Mouse (Mus musculus) forebrain, embryonic 14.5 days (tissue): ENCODE results near the gene Fgfrl1. TPM values are rescaled to one million over a fixed set of nuclear protein-coding genes. Genes with fewer than 3 reads are reported as not detected.

Source experiments
- ATAC-seq: fragments of 200-750 bp; cut with Nextera tagmentation; 2 replicates; pipeline ENCODE4 v1.8.0; 2017; ENCODE audit warnings: mild to moderate bottlenecking, moderate library complexity
- DNase-seq: peaks from one replicate; pipeline ENCODE4 v3.0.0-alpha.2; 2015; ENCODE audit warnings: low spot score
- H3K27ac ChIP-seq: fragments of 300-500 bp; sonication (generic); 2 replicates; pipeline ENCODE4 v1.5.1; 2014; ENCODE audit warnings: low read depth, mild to moderate bottlenecking, control low read depth, low read length, moderate library complexity
- H3K27me3 ChIP-seq: fragments of 300-500 bp; sonication (generic); replicated peaks from 2 replicates; pipeline ENCODE4 v1.6.1; 2014; ENCODE audit warnings: low read length, control low read depth, mixed read lengths; ENCODE audit not compliant: control insufficient read depth, insufficient read depth
- H3K36me3 ChIP-seq: fragments of 300-500 bp; sonication (generic); 2 replicates; pipeline ENCODE4 v1.6.1; 2014; ENCODE audit warnings: low read length, control low read depth; ENCODE audit not compliant: control insufficient read depth, insufficient read depth
- H3K4me1 ChIP-seq: fragments of 300-500 bp; sonication (generic); 2 replicates; pipeline ENCODE4 v1.6.1; 2014; ENCODE audit warnings: antibody characterized with exemption, low read length, control low read depth; ENCODE audit not compliant: control insufficient read depth, insufficient read depth
- H3K4me2 ChIP-seq: fragments of 300-500 bp; sonication (generic); 2 replicates; pipeline ENCODE4 v1.6.1; 2014; ENCODE audit warnings: mild to moderate bottlenecking, control low read depth, low read length
- H3K4me3 ChIP-seq: fragments of 300-500 bp; sonication (generic); 2 replicates; pipeline ENCODE4 v1.5.1; 2014; ENCODE audit warnings: low read depth, low read length, control low read depth
- H3K9ac ChIP-seq: fragments of 300-500 bp; sonication (generic); 2 replicates; pipeline ENCODE4 v1.6.1; 2014; ENCODE audit warnings: mild to moderate bottlenecking, low read length, control low read depth, moderate library complexity
- H3K9me3 ChIP-seq: fragments of 300-500 bp; sonication (generic); replicated peaks from 2 replicates; pipeline ENCODE4 v1.6.1; 2016; ENCODE audit warnings: low read length, control low read depth, mixed read lengths; ENCODE audit not compliant: control insufficient read depth
- WGBS: fragments of 180-500 bp; shearing (Covaris S2); extraction: QIAGEN DNeasy Blood & Tissue Kit; methylation state at CpG from one replicate; pipeline ENCODE4 v1.1.7; 2014; 5-methylcytosine and 5-hydroxymethylcytosine counted together
- polyA plus RNA-seq: library from polyadenylated mRNA; unstranded; fragments of >200 nt; fragmentation: Nextera tagmentation; extraction: Ambion mirVana; gene quantifications from 2 replicates; pipeline ENCODE4 v1.2.1, GENCODE M21; 2014

The Fgfrl1 gene
- polyA plus RNA-seq, 1 experiment from 2014 or later, result 4.3 TPM

DNA sequence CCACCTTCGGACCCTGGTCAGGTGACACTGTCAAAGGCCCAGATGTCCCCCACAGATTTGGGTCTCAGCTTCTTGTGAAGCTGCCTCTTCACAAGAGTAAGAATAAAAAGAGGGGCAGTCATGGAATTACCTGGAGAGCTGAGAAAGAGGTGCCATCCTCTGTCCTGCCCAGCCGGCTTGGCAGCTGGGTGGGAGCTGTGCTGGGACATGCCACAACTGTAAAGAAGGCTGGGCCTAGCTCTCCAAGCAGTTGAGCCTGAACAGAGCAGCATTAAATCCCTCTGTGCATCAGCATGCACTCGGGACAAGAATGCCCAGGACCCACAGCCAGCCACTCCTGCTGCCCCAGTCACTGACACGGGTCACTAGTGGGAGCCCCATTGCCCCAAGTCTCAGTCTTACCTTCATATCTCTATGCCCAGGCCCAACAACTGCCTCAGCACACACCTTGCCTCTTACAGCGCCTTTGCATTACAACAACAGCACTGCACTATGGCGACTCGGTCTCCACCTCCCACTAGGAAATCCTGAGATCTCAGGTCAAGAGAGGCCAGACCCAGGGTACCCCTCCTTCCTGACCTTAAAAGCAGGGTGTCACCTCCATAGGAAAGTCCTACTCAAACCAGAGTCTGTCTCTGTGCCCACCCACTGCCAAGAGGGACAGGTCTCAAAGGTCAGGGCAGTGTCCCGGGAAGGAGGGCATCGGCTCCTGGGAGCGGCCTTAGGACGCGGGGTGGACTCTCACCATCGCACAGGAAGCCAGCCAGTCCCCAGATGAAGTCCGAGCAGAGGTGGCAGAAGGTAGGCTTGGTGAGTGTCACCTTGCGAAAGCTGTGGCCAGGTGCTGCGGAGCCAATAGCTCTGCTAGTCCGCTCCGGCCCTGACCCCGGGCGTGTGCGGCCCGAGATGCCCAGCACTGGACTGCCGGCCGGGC is 32.2 kb upstream of the Fgfrl1 start, which contains the start of gene Idua:
TSS of gene Idua (plus strand) at position 634 of the 934 bp plus-strand sequence.
- ATAC-seq (peak; percentile 6; the same call in 1 of the 2 replicates), DNase-seq (no peak)
- 10% methylated on average over 24 of the region's 24 CpGs for WGBS
- peak within 1 kb of the TSS; percentile 94 for H3K4me2 ChIP-seq
- H3K36me3 ChIP-seq, result peaks cover 23% of the 10 kb centered on the region
- H3K4me3 ChIP-seq, result peak within 1 kb of the TSS; percentile 85
- H3K27ac ChIP-seq, result no peak within 1 kb of the TSS
- H3K9ac ChIP-seq, result peak within 1 kb of the TSS; percentile 95
- no peaks in the 10 kb centered on the region for H3K9me3 ChIP-seq
- peaks cover 9% of the 10 kb centered on the region for H3K4me1 ChIP-seq
- no peaks in the 10 kb centered on the region for H3K27me3 ChIP-seq

DNA sequence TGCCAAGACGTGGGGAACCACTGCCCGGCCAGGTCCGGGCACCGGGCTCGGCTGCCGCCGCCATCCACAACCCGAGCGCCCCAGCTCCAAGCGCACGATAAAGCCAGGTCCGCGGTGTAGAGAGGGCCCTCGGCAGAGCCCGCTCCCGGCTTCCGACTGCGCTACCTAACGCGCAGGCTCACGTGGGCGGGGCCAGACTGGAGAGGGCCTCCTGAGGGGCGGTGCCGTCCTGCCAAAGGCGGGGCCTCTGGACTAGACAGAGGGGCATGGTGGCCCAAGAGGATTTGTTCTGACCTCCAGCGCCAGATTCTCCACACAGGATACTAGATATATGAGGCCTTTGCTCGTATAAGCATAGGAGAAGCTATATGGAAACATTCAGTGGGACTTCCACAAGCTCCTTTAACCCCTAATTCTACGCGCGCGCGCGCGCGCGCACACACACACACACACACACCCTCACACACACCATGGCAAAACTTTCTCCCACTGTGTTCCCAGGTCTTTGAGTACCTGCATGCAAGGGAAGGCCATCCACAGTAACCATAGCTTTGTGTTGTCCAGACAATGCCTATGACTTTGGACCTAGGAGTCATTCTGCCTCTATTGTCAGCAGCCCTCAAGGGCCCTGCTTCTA is 31.4 kb upstream of the Fgfrl1 start:
- Histone ChIP-seq H3K36me3 (peaks cover 17% of the 10 kb centered on the region), H3K4me3 (peak overlapping the region; percentile 85), H3K27me3 (no peaks in the 10 kb centered on the region), H3K27ac (no peak overlapping the region), H3K9ac (peak overlapping the region; percentile 95), H3K4me1 (peaks cover 9% of the 10 kb centered on the region), H3K9me3 (no peaks in the 10 kb centered on the region), H3K4me2 (peak overlapping the region; percentile 94)
- DNase-seq (peak; percentile 93), ATAC-seq (peak; percentile 99)
- WGBS, result 9% methylated on average over 36 of the region's 36 CpGs

GRCm38 (mm10) chr5:108662772-108663171 is 29.4 kb upstream of the Fgfrl1 start:
- no peak overlapping the region for H3K27ac ChIP-seq

GRCm38 (mm10) chr5:108665066-108665465 is 27.1 kb upstream of the Fgfrl1 start:
- Histone ChIP-seq H3K4me3 (no peak overlapping the region), H3K9me3 (no peaks in the 10 kb centered on the region), H3K27me3 (no peaks in the 10 kb centered on the region), H3K9ac (no peak overlapping the region), H3K4me2 (no peak overlapping the region), H3K4me1 (peaks cover 11% of the 10 kb centered on the region), H3K36me3 (no peaks in the 10 kb centered on the region), H3K27ac (no peak overlapping the region)
- ATAC-seq (no peak), DNase-seq (no peak)
- 50% methylated on average over 3 of the region's 3 CpGs for WGBS

More at GRCm38 (mm10) chr5:108662772-108663171, 29.4 kb upstream of the Fgfrl1 start:
- ATAC-seq (no peak), DNase-seq (no peak)
- H3K9ac ChIP-seq, result no peak overlapping the region
- peaks cover 5% of the 10 kb centered on the region; the same call in 1 of the 2 replicates for H3K36me3 ChIP-seq
- H3K4me2 ChIP-seq, result no peak overlapping the region
- peaks cover 9% of the 10 kb centered on the region for H3K4me1 ChIP-seq
- H3K9me3 ChIP-seq, result no peaks in the 10 kb centered on the region
- no peak overlapping the region for H3K4me3 ChIP-seq
- 80% methylated on average over 4 of the region's 4 CpGs for WGBS
- H3K27me3 ChIP-seq, result no peaks in the 10 kb centered on the region

DNA sequence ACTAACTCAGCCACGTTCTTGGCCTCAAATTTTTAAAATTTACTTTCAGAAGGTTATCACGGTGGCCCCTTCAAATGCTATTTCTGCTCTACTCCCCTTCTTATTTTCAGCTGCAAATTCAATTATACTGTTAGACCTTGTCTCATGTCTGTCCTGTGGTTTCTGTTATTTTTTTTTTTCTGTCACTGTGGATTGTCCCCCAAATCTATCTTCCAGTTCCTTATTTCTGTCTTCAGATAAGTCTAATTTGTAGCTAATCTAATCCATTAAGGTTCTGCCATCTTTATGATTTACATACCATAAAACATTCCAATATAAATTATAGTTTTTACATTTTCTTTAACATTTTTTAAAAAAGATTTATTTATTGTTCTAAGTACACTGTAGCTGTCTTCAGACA is 24.8 kb upstream of the Fgfrl1 start:
- WGBS, result 92% methylated on average over 2 of the region's 2 CpGs
- Histone ChIP-seq H3K4me1 (peaks cover 11% of the 10 kb centered on the region), H3K27me3 (no peaks in the 10 kb centered on the region), H3K36me3 (no peaks in the 10 kb centered on the region), H3K9me3 (no peaks in the 10 kb centered on the region), H3K4me3 (no peak overlapping the region), H3K4me2 (no peak overlapping the region), H3K27ac (no peak overlapping the region), H3K9ac (no peak overlapping the region)
- no peak for ATAC-seq
- no peak for DNase-seq

GRCm38 (mm10) chr5:108668387-108668932 is 23.7 kb upstream of the Fgfrl1 start:
- Histone ChIP-seq H3K4me2 (peak overlapping the region; percentile 55), H3K4me3 (peak overlapping the region; percentile 51), H3K9me3 (no peaks in the 10 kb centered on the region), H3K4me1 (peaks cover 11% of the 10 kb centered on the region), H3K27ac (peak overlapping the region; percentile 75; the same call in 1 of the 2 replicates), H3K27me3 (no peaks in the 10 kb centered on the region), H3K9ac (peak overlapping the region; percentile 59), H3K36me3 (peaks cover under 1% of the 10 kb centered on the region; the same call in 1 of the 2 replicates)
- ATAC-seq (no peak; the same call in 1 of the 2 replicates), DNase-seq (no peak)
- 8% methylated on average over 3 of the region's 3 CpGs for WGBS

- Histone ChIP-seq H3K27me3 (no peaks in the 10 kb centered on the region), H3K9me3 (no peaks in the 10 kb centered on the region), H3K4me1 (peaks cover 11% of the 10 kb centered on the region), H3K4me2 (peak within 1 kb of the TSS; percentile 55), H3K36me3 (peaks cover 4% of the 10 kb centered on the region; the same call in 1 of the 2 replicates), H3K27ac (peak within 1 kb of the TSS; percentile 75), H3K4me3 (peak within 1 kb of the TSS; percentile 51), H3K9ac (peak within 1 kb of the TSS; percentile 59)
- WGBS, result 6% methylated on average over 43 of the region's 43 CpGs
- ATAC-seq (peak; percentile 87), DNase-seq (peak; percentile 89)
Measured at GRCm38 (mm10) chr5:108668977-108669936, 22.9 kb upstream of the Fgfrl1 start, which contains the start of gene Dgkq. Gene Dgkq (minus strand): TSS chr5:108669672.

DNA sequence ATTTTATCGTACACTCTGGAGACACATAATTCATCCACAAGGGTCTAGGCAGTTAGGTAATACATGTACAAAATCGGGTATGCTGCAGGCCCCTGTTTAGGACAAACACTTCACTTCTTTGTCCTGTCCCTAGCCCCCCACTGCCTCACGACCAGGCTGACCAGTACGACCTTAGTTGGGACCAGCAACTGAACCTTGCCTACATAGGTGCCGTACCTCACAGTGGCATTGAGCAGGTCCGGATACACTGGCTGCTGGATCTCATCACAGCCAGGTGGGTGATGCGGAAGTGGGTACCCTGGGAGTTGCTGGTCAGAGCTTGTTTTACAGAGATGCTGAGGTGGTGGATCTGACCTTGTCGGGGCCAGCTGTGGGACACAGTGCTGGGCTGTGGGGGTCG is 22.2 kb upstream of the Fgfrl1 start:
- WGBS, result 81% methylated on average over 9 of the region's 9 CpGs
- Histone ChIP-seq H3K4me3 (peak overlapping the region; percentile 51; the same call in 1 of the 2 replicates), H3K9ac (0 out of 2 replicates have a peak overlapping the region, but pooled peaks have one; percentile 17), H3K4me2 (peak overlapping the region; percentile 55), H3K9me3 (no peaks in the 10 kb centered on the region), H3K36me3 (peaks cover 4% of the 10 kb centered on the region; the same call in 1 of the 2 replicates), H3K27ac (no peak overlapping the region), H3K4me1 (peaks cover 11% of the 10 kb centered on the region), H3K27me3 (no peaks in the 10 kb centered on the region)
- DNase-seq, result no peak
- ATAC-seq, result no peak
